Mouse (Mus musculus) stomach, embryonic 14.5 days (tissue): ENCODE measurements around the gene Slc36a2. TPM values are rescaled to one million over a fixed set of nuclear protein-coding genes. Genes with fewer than 3 reads are reported as not detected.

ENCODE experiments used
- ATAC-seq: fragments of 200-750 bp; cut with Nextera tagmentation; 2 replicates; pipeline ENCODE4 v1.8.0; 2017; ENCODE audit warnings: low read depth, moderate TSS enrichment; ENCODE audit not compliant: insufficient number of reproducible peaks, insufficient read depth, low FRiP score
- H3K27ac ChIP-seq: fragments of 300-500 bp; sonication (generic); 2 replicates; pipeline ENCODE4 v1.5.1; 2014; ENCODE audit warnings: mild to moderate bottlenecking, low read length, moderate library complexity, mixed read lengths
- H3K27me3 ChIP-seq: fragments of 300-500 bp; sonication (generic); 2 replicates; pipeline ENCODE4 v1.6.1; 2014; ENCODE audit warnings: low read length, control low read depth, mixed read lengths; ENCODE audit not compliant: control insufficient read depth, insufficient read depth
- H3K36me3 ChIP-seq: fragments of 300-500 bp; sonication (generic); 2 replicates; pipeline ENCODE4 v1.6.1; 2014; ENCODE audit warnings: mild to moderate bottlenecking, control low read depth, low read length, moderate library complexity, mixed read lengths; ENCODE audit not compliant: control insufficient read depth, insufficient read depth
- H3K4me1 ChIP-seq: fragments of 300-500 bp; sonication (generic); 2 replicates; pipeline ENCODE4 v1.6.1; 2014; ENCODE audit warnings: low read length, control low read depth, mixed read lengths; ENCODE audit not compliant: control insufficient read depth, insufficient read depth
- H3K4me2 ChIP-seq: fragments of 300-500 bp; sonication (generic); replicated peaks from 2 replicates; pipeline ENCODE4 v1.6.1; 2014; ENCODE audit warnings: low read depth, low read length, control low read depth
- H3K4me3 ChIP-seq: fragments of 300-500 bp; sonication (generic); 2 replicates; pipeline ENCODE4 v1.5.1; 2014; ENCODE audit warnings: low read depth, low read length, control low read depth
- H3K9ac ChIP-seq: fragments of 300-500 bp; sonication (generic); replicated peaks from 2 replicates; pipeline ENCODE4 v1.6.1; 2014; ENCODE audit warnings: low read depth, mild to moderate bottlenecking, control low read depth, low read length, moderate library complexity, mixed read lengths
- H3K9me3 ChIP-seq: fragments of 300-500 bp; sonication (generic); 2 replicates; pipeline ENCODE4 v1.6.1; 2016; ENCODE audit warnings: low read depth, low read length, control low read depth; ENCODE audit not compliant: control insufficient read depth
- WGBS: fragments of 180-500 bp; shearing (Covaris S2); extraction: QIAGEN DNeasy Blood & Tissue Kit; methylation state at CpG from one replicate; pipeline ENCODE4 v1.1.7; 2014; 5-methylcytosine and 5-hydroxymethylcytosine counted together
- polyA plus RNA-seq: library from polyadenylated mRNA; unstranded; fragments of >200 nt; fragmentation: Nextera tagmentation; extraction: Ambion mirVana; gene quantifications from 2 replicates; pipeline ENCODE4 v1.2.1, GENCODE M21; 2014

The Slc36a2 gene
- polyA plus RNA-seq, 1 experiment from 2014 or later = 0.22 TPM

GRCm38 (mm10) chr11:55197740-55198510, 13.0 kb upstream of the Slc36a2 start:
- Histone ChIP-seq H3K4me1 (no peaks in the 10 kb centered on the region), H3K9me3 (no peaks in the 10 kb centered on the region), H3K36me3 (no peaks in the 10 kb centered on the region), H3K9ac (no peak overlapping the region), H3K27ac (no peak overlapping the region), H3K27me3 (no peaks in the 10 kb centered on the region), H3K4me3 (no peak overlapping the region), H3K4me2 (no peak overlapping the region)
- WGBS = 65% methylated on average over 8 of the region's 8 CpGs
- no peak for ATAC-seq

GRCm38 (mm10) chr11:55197086-55197485, 12.2 kb upstream of the Slc36a2 start:
- no peak overlapping the region for H3K4me2 ChIP-seq
- WGBS = 56% methylated on average over 6 of the region's 6 CpGs
- no peaks in the 10 kb centered on the region for H3K9me3 ChIP-seq
- H3K9ac ChIP-seq = no peak overlapping the region
- H3K4me1 ChIP-seq = no peaks in the 10 kb centered on the region
- no peak overlapping the region for H3K4me3 ChIP-seq
- no peaks in the 10 kb centered on the region for H3K27me3 ChIP-seq
- H3K27ac ChIP-seq = no peak overlapping the region
- ATAC-seq = no peak
- no peaks in the 10 kb centered on the region for H3K36me3 ChIP-seq

- no peaks in the 10 kb centered on the region for H3K36me3 ChIP-seq
- H3K9me3 ChIP-seq = no peaks in the 10 kb centered on the region
- no peak overlapping the region for H3K27ac ChIP-seq
- ATAC-seq = no peak
- no peak overlapping the region for H3K4me3 ChIP-seq
- H3K4me1 ChIP-seq = no peaks in the 10 kb centered on the region
- H3K4me2 ChIP-seq = no peak overlapping the region
- WGBS = 72% methylated on average over 3 of the region's 3 CpGs
- H3K9ac ChIP-seq = no peak overlapping the region
- H3K27me3 ChIP-seq = no peaks in the 10 kb centered on the region
These were observed 5.3 kb upstream of the Slc36a2 start for GRCm38 (mm10) chr11:55190216-55190615.

GRCm38 (mm10) chr11:55187777-55188176, 2.9 kb upstream of the Slc36a2 start:
- no peak for ATAC-seq
- 82% methylated on average over 6 of the region's 6 CpGs for WGBS
- Histone ChIP-seq H3K4me1 (no peaks in the 10 kb centered on the region), H3K4me3 (no peak overlapping the region), H3K4me2 (no peak overlapping the region), H3K9me3 (no peaks in the 10 kb centered on the region), H3K27ac (no peak overlapping the region), H3K27me3 (no peaks in the 10 kb centered on the region), H3K9ac (no peak overlapping the region), H3K36me3 (no peaks in the 10 kb centered on the region)

- Histone ChIP-seq H3K9ac (no peak overlapping the region), H3K4me1 (no peaks in the 10 kb centered on the region), H3K9me3 (no peaks in the 10 kb centered on the region), H3K27ac (no peak overlapping the region), H3K4me3 (no peak overlapping the region), H3K36me3 (no peaks in the 10 kb centered on the region), H3K27me3 (no peaks in the 10 kb centered on the region), H3K4me2 (no peak overlapping the region)
- 84% methylated on average over 4 of the region's 4 CpGs for whole genome bisulfite sequencing
- ATAC-seq = no peak
These were observed 2.4 kb upstream of the Slc36a2 start for GRCm38 (mm10) chr11:55187292-55187691.

GRCm38 (mm10) chr11:55184246-55184645, 631 bp downstream of the Slc36a2 start:
- Histone ChIP-seq H3K27me3 (no peaks in the 10 kb centered on the region), H3K27ac (no peak overlapping the region), H3K9ac (no peak overlapping the region), H3K9me3 (no peaks in the 10 kb centered on the region), H3K4me1 (no peaks in the 10 kb centered on the region), H3K36me3 (no peaks in the 10 kb centered on the region), H3K4me3 (no peak overlapping the region), H3K4me2 (no peak overlapping the region)
- WGBS = 81% methylated on average over 5 of the region's 5 CpGs
- ATAC-seq = no peak

GRCm38 (mm10) chr11:55183124-55183523, 1.8 kb downstream of the Slc36a2 start:
- H3K4me3 ChIP-seq = no peak overlapping the region
- H3K9me3 ChIP-seq = no peaks in the 10 kb centered on the region
- no peak overlapping the region for H3K4me2 ChIP-seq
- no peak for ATAC-seq
- H3K4me1 ChIP-seq = no peaks in the 10 kb centered on the region
- H3K9ac ChIP-seq = no peak overlapping the region
- H3K36me3 ChIP-seq = no peaks in the 10 kb centered on the region
- H3K27me3 ChIP-seq = no peaks in the 10 kb centered on the region
- no peak overlapping the region for H3K27ac ChIP-seq
- 48% methylated on average over 7 of the region's 7 CpGs for WGBS

- H3K27me3 ChIP-seq = no peaks in the 10 kb centered on the region
These were observed 5.0 kb downstream of the Slc36a2 start for GRCm38 (mm10) chr11:55179856-55180255.

GRCm38 (mm10) chr11:55178830-55179229, 6.0 kb downstream of the Slc36a2 start:
- H3K36me3 ChIP-seq = no peaks in the 10 kb centered on the region
- no peak overlapping the region for H3K9ac ChIP-seq
- no peak overlapping the region for H3K4me2 ChIP-seq
- no peak overlapping the region for H3K27ac ChIP-seq
- no peak overlapping the region for H3K4me3 ChIP-seq
- H3K4me1 ChIP-seq = no peaks in the 10 kb centered on the region
- no peaks in the 10 kb centered on the region for H3K27me3 ChIP-seq
- no peaks in the 10 kb centered on the region for H3K9me3 ChIP-seq
- ATAC-seq = no peak
- 83% methylated on average over 4 of the region's 4 CpGs for WGBS

More at GRCm38 (mm10) chr11:55179856-55180255, 5.0 kb downstream of the Slc36a2 start:
- WGBS = 82% methylated on average over 3 of the region's 3 CpGs
- no peaks in the 10 kb centered on the region for H3K4me1 ChIP-seq
- no peak overlapping the region for H3K4me3 ChIP-seq
- H3K9me3 ChIP-seq = no peaks in the 10 kb centered on the region
- H3K9ac ChIP-seq = no peak overlapping the region
- ATAC-seq = no peak
- no peak overlapping the region for H3K4me2 ChIP-seq
- no peak overlapping the region for H3K27ac ChIP-seq
- H3K36me3 ChIP-seq = no peaks in the 10 kb centered on the region
